Mouse (Mus musculus) gastrocnemius, adult 18-20 months (tissue): ENCODE measurements at regions not wholly inside any gene's neighbourhood (a gene's known extent, or its start where the extent isn't known, plus 50 kb on each side); places are given as distances from the start of the nearest gene placed in this dataset.

ENCODE experiments used
- DNase-seq: peaks from one replicate; pipeline ENCODE4 v3.0.0; 2021; ENCODE audit warnings: low spot score

DNA sequence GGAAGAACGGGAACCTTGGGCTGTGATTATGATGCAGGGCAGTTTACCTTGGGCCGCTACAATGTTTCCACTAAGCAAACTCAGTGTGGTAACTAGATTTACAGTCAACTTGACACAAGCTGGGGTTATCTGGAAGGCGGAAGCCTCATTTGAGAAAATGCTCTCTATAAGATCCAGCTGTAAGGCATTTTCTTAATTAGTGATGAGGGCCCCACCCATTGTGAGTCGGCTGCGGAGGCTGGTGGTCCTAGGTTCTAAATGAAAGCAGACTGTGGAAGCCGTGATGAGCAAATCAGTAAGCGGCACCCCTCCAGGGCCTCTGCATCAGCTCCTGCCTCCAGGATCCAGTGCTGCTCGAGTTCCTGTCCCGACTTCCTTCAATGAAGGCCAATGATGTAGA lies 183.4 kb downstream of the Ly86 start:
- DNase-seq = no peak

DNA sequence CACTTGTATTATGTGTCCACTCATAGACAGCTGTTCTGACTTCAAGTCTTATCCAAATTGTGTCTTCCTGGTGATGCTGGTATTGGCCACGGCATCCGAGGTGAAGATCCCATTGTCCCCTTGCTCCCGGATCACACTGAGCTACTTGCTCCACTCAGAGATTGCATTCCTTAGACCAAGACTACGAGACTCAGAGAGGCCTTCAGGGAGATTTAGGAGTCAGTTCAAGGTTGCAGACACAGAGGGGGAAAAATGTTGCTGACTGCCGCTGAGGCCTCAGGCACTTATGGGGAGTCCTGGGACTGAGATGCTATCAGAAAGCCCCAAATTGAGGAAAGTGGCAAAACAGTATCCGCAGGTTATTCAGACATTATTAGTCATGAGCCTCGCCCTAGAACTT lies 183.9 kb downstream of the Ly86 start:
- no peak for DNase-seq

DNA sequence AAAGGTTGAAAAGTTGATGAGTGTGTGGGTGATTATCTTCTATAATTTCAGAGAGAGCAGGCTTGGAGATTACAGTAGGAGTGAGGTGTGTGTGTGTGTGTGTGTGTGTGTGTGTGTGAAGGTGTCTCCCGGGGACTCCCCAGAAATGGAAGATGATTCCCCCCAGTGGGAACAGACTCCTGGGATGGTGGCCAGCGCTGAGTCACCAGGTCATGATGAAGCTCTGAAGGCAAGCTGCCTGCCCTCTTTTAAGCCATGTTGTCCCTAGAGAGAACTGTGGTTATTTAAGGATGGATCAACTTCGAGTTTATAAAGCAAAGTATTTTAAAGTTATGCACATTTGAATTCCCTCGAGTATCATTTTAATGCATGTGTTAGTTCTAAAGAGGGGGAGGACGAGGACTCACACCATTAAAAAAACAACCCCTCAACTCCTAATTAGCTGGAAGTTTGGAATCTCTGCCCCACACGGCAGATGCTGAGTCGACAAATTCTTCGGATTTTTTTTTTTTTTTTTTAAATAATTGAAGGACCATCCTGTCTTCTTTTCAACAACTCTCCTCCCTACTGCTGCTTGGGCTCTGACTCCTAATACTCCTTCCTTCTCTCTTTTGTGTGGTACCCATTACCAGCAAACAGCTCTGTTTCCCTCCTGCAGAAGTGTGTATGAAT lies 186.6 kb downstream of the Ly86 start:
- DNase-seq = peak; percentile 81

DNA sequence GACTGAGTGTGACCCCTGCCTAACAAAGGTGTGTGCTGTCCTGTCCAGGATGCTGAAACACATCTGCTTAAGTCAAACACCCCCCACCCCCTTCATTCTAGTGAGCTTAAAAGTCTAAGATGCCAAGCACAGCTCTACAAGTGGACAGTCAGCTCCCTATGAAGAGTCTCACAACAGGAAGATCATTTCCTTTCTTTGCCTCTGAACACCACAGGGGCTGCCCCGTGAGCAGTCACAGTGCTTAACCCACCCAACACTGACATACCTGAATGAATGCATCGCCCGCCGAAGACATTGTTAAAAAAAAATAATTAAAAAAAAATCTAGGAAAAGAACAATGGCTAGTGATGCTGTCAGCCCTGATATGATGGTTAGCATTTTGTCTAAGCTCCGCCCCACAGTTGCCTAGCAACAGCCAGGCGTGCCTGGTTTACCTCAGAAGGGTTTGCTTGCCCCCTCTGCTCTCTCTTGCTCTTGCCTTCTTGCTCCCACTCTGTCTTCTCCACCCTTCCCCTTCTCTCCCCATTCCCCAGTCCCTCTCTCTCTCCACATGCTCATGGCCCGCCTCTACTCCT lies 187.7 kb downstream of the Ly86 start:
- DNase-seq = no peak

DNA sequence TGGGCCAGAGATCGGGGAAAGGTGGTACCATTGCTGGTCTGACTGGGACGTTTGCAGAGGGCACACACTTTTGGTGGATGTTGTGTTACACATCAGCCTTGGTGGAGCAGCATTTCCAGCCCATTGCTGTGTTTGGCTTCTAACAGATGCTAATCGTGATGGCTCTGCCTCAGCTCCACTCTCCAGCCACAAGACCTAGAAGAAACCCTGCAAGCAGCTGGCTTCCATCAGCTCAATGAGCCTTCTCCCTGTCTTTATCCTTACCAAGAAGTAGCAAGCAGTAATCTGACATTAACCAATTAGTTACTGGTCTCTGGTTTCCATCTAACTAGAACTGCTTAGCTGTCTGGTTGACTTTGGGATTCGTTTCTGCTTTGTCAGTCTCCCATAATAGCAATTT lies 188.8 kb downstream of the Ly86 start:
- DNase-seq = no peak

DNA sequence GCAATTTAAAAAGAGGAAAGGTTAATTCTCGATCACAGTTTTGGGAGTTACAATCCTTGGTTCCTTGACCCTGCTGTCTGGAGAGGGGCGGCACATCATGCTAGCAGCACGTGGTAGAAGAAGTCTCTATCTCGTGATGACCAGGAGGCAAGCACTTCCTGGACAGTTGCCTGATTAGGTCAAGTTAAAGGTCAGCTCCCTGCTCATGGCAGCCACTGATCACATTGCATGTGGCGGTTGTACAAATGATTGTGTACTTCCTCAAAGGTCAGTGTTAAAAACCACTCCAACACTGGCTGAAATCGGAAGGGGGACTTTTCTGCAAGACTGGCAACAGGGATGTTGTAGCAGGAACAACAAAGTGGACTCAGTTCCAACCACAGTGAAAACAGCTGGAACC lies 192.3 kb downstream of the Ly86 start:
- no peak for DNase-seq

DNA sequence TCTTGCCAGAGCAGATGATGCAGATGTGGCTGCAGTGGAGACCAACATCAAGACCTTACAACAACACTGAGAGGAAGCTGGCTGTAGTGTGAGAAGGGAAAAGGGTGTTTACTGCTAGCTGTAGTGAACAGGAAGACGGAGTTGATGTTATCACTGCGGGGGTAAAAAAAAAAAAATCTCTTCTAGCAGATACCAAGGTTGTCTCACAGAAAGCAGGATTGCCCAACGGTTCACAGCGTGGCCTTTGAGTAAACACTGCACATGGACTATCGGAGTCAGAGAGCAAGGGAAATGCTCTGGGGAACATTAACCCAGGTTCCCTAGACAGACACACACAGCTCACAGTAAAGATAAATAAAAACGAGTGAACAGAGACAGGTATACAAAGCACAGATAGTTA lies 192.8 kb downstream of the Ly86 start:
- DNase-seq = no peak

DNA sequence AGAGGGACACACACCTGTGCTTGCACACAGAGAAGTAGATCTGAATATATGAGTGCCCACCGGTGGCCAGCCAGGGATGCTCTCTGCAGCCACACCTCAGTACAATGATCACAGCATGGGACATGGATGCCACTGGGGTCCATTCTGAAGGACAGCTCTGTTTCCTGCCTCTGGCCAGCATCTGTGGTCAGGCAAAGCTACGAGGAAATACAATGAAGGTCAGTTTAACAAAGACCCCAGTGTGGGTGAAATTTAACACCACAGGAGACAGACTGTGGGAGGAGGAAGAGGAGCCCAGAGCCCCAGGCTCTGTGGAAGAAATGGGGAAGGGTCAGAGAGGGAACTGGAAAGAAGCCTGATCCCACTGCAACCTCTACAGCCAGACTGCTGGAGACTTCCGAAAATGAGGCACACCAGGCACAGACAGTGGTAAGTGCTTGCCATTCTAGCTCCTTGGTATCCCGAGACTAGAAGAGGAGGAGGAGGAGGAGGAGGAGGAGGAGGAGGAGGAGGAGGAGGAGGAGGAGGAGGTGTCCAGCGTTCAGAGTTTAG lies 196.0 kb downstream of the Ly86 start:
- DNase-seq = no peak

DNA sequence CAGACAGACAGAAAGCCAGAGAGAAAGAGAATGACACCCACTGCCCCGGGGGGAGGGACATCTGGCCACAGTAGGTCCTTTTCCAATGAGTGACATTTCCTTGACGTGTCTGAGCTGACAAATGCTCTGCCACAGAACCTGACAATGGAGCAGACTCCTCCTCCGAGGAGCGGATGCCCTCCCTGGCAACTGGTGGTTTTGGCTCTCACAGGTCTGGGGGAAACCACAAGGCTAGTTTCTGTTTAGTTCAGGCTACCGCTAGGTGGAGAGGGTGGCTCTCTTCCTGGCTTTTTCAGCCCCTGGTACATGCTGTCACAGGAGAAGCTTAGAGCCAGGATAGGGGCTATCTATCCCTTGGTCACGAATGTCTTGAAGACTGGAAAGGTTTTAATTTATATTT lies 196.7 kb downstream of the Ly86 start:
- DNase-seq = peak; percentile 62

DNA sequence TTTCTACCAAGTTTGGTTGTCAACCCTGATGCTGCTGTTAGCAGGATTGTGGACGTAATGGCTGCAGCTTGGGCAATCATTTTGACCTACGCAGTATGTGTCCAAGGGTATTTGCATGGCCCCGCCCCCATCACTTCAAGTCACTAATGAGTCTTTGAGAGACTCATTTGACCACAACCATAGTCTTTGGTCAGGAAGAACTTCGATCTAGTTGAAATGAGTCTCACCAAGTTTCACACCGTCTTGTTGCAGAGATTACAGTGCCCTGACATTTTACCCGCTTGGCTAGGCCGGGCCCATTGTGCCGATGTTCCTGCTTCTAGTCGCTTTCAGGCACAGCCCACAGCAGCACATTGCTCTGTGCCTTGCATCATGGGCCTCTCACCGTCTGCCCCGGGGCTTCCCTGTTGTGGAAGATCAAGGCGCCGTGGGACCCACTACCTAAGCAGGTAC lies 197.8 kb downstream of the Ly86 start:
- DNase-seq = no peak

DNA sequence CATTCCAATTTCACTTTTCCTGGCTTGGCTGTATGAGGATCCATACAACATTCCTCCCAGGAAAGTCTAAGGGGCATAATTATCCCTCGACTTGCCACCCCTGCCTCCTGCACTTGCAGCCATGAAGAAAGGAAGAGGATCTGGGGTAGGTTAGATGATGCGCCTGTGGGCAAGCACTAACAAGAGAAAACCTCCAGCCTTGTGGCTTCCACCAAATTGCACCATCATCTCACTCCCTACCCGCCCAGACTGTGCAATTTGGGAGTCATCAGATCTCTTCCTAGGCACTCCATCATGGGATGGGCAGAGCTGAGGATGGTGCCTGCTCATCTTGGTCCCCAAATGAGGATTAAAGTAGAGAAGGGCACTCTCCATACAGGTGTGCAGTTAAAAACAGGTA lies 198.8 kb downstream of the Ly86 start:
- DNase-seq = no peak

DNA sequence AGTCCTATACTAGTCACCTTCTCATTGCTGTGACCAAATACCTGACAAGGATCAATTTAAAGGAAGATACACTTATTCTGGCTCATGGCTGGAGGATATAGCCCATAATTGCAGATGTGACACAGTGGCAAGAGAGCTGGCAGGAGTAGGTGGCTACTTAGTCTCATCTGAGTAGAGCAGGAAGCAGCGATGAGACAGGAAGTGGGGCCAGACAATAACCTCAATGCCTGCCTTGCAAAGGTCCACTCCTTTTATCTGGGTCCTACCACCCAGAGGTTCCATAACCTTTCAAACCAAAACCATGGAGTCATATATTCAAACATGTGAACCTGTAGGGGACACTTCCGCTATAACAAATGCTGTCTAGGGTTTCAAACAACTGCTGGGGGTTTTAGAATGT lies 199.7 kb downstream of the Ly86 start:
- DNase-seq = no peak

DNA sequence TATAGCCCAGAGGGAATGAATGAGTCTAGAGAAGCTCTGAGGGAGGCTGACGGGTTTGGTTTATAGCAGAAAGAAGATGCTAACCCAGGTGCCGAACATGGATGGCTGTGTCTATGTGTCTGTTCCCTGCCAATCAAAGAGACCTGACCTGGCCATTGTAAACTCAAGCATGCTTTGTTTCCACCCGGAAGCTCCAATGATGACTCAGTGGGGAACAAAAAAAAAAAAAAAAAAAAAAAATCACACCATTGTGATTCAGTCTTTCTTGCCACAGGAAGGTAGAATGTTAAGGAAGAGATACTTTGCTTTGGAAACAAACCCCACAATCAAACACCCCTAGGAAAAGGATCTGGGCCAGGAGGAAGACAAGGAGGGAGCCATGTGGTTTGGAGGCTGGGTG lies 201.5 kb downstream of the Ly86 start:
- no peak for DNase-seq

DNA sequence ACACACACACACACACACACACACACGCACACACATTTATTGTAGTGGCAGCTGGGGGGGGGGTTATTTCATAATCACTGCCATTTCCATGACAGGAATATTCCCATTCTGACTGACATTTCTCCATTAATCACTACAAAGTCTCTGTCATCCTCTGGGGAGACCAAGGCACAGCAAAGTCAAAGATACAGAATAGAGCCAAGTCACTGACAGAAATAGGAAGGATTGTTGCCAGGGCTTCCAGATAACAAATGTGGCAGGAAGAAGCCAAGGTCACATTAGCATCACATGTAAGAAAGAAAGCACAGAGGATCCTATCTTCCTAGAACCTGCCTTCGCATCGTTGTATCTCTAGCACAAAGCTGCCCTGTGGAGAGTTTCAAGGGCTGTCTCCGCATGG lies 205.6 kb downstream of the Ly86 start:
- DNase-seq = no peak

DNA sequence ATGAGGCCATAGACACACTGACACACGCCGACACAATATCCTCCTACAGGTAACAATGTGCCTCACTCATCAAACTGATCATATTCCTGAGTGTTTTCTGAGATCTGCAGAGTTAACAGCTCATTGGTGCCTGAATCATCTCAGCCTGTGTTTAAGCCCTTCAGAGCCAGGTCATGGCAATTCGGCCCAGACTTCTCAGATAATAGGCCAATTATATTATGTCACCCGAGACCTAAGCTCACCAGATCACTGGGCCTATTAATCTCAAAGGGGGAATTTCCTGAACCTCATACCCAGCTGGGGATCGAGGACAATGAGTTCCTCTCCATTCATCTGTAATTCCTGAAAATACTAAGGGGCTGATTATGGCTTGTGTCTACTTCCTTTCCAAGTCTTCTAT lies 208.4 kb downstream of the Ly86 start:
- no peak for DNase-seq

DNA sequence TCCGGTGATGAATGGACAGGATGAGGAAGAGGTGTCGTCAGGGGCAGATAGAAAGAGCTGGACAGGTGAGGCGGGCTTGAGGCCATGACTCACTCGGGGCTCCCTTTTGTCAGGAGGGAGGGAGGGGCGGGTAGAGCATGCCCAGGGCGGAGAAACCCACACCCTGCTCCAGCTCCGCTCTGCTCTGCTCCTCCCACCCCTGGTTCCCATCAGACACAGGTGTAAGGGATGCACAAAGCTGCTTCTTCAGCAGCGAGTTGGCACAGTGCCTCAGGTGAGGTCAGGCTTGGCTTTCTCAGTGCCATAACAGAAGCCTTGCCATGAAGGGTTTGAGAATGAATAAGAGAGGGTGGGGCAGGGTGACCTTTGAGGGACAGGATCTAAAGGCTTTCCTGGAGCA lies 212.2 kb downstream of the Ly86 start:
- no peak for DNase-seq

DNA sequence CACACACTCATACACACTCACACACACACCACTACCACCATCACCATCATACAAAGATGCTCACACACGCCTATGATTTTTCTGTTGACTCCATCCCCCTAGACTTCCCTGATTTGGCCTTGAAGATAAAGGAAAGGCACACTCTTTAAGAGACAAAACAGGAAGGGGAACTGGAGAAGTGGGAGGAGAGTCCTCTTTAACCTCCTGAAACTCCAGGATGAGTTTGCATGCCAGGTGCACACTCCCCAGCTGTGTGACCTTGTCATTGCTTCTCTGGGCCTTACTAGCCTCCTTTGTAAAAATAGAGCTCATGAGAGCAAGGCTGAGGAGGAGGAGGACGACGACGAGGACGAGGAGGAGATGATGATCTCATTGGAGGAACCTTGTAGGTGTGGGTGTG lies 212.8 kb downstream of the Ly86 start:
- no peak for DNase-seq

DNA sequence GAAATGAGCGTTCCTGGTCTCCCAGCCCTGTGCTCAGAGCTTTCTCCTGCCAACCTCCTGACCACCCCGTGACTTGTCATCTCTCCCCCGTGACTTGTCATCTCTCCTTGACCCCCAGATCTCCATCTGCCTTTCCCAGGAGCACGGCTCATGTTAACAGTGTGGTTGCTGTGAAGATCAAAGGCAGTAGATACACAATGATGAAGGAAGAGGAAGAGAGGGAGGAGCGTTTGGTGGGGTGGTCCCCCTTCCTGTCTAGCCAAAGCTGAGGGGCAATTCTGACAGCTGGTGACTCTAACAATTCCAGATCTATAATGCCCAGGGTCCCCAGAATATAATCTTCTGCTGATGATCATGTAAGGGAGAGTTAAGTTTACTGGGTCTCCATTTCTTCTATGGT lies 214.0 kb downstream of the Ly86 start:
- DNase-seq = no peak

DNA sequence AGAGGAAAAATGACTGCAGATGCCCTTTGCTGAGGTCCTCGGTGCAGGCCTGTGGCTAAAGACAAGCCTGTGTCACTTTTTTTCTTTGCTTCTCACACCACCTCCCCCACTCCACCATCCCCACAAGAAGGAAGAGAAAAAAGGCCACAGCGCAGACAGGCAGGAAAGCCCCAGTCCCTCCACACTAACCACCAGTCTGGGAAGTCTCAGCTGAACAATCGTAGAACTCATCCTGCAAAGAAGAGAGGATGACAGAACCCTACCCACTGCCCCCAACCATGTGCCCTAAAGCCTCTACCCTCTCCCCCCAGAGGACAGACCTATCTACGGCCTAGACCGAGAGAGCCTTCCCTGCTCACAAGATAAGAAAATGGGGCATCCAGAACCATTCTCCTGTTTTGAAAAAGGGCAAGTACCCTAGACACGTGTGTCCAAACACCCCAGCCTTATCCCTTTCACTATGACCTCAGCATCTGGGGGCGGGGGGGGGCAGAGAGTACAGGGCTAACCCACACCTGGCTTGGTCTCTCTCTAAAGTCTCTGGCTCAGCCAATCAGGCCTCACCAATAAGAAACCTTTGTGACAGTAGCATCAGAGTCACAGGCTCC lies 214.8 kb downstream of the Ly86 start:
- no peak for DNase-seq

DNA sequence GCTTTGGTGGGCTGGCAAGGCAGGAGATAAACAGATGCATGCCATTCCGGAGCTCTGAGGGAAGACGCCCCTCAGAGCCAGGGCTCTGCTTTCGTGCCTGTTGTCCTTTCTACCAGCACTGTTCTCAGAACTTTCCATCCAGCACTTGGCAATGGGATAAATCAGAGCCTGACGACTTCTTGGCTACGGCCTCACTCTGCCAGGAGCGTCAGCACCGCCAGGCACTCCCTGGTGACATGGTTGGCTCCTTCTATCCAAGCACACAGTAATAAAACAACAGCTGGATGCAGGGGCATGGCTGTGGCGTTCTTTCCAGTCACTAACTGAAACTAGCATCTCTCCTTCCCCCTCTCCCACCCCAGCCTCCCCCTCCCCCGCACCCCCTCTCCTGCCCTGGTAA lies 215.4 kb downstream of the Ly86 start:
- DNase-seq = peak; percentile 72

DNA sequence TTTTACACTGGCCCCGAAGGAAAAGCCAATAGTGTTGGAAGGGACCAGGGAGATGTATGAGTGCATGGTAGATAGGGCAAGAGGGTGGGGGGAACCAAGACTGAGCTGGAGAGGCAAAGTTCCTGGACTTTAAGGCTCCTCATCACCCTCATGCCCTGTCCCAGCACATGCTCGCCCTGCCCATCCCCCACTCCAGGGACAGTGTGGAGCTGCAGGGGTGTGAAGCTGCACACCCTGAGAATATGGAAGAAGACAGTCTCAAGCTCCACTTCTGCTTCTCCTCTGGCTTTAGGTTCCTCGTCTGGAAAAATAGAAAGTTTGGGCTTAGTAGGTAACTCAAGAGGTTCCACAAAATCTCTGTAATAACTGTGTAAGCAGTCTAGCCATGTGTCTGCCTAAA lies 215.8 kb downstream of the Ly86 start:
- DNase-seq = peak; percentile 16

DNA sequence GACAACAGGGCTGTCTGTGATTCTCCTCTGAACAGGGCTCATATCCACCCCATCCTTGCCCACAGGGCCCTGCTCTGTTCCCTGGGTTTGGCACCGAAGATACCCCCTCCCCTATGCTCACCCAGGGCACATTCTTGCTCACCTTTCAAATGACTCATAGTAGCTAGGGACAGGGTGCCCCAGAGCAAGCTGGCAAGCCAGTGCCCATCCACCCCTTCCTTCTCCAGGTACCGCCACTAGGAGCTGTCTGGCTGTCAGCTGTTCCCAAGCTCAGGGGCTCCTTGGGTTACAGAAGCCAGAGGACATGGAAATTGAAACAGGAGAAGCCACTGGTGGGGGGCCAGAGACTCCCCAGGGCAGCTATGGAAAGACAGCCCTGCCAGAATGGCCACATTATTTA lies 216.4 kb downstream of the Ly86 start:
- peak; percentile 74 for DNase-seq

DNA sequence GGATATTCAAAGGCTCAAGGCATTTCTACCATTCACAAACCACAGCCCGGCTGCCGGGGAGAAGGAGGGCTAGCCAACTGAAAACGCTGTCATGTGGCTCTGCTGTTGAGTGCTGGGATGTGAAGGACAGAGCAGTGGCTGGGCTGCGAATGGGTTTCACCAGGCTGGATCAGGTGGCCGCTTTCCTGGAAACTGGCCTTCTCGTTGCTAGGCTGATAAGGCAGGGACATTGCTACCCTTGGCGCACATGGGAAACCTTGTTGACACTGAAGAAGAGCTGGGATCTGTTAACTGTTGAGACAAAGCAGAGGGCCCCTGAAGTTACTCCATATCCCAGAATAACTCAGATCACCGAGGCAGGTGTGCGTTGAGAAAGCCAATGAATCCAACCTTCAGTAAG lies 216.1 kb upstream of the Rreb1 start:
- DNase-seq = peak; percentile 58
